Mouse (Mus musculus) forebrain, embryonic 11.5 days (tissue): ENCODE measurements around the gene Serp2. TPM values are rescaled to one million over a fixed set of nuclear protein-coding genes. Genes with fewer than 3 reads are reported as not detected.
"Not testable (repeated sequence)": the region's sequence is repeated elsewhere in the genome, so short reads cannot be mapped to it uniquely, and the experiment has no call there.

Source experiments
- ATAC-seq: fragments of 200-750 bp; cut with Nextera tagmentation; replicated peaks from 2 replicates; pipeline ENCODE4 v1.8.0; 2017; ENCODE audit warnings: moderate TSS enrichment; ENCODE audit not compliant: low FRiP score
- DNase-seq: peaks from one replicate; pipeline ENCODE4 v3.0.0-alpha.2; 2017; ENCODE audit warnings: low spot score
- H3K27ac ChIP-seq: fragments of 300-500 bp; sonication (generic); 2 replicates; pipeline ENCODE4 v1.5.1; 2014; ENCODE audit warnings: low read depth, low read length
- H3K27me3 ChIP-seq: fragments of 300-500 bp; sonication (generic); 2 replicates; pipeline ENCODE4 v1.6.1; 2014; ENCODE audit warnings: mild to moderate bottlenecking, low read length, mixed read lengths; ENCODE audit not compliant: control insufficient read depth, insufficient read depth
- H3K36me3 ChIP-seq: fragments of 300-500 bp; sonication (generic); 2 replicates; pipeline ENCODE4 v1.6.1; 2014; ENCODE audit warnings: mild to moderate bottlenecking, low read length, moderate library complexity, mixed read lengths; ENCODE audit not compliant: control insufficient read depth, insufficient read depth
- H3K4me1 ChIP-seq: fragments of 300-500 bp; sonication (generic); replicated peaks from 2 replicates; pipeline ENCODE4 v1.6.1; 2014; ENCODE audit warnings: low read length, mixed read lengths; ENCODE audit not compliant: control insufficient read depth, insufficient read depth
- H3K4me2 ChIP-seq: fragments of 300-500 bp; sonication (generic); 2 replicates; pipeline ENCODE4 v1.6.1; 2014; ENCODE audit warnings: low read depth, mild to moderate bottlenecking, low read length, moderate library complexity, mixed read lengths; ENCODE audit not compliant: severe bottlenecking
- H3K4me3 ChIP-seq: fragments of 300-500 bp; sonication (generic); 2 replicates; pipeline ENCODE4 v1.5.1; 2014; ENCODE audit warnings: low read depth, low read length
- H3K9ac ChIP-seq: fragments of 300-500 bp; sonication (generic); 2 replicates; pipeline ENCODE4 v1.6.1; 2014; ENCODE audit warnings: low read length
- H3K9me3 ChIP-seq: fragments of 300-500 bp; sonication (generic); 2 replicates; pipeline ENCODE4 v1.6.1; 2016; ENCODE audit warnings: low read length, mixed read lengths; ENCODE audit not compliant: control insufficient read depth
- WGBS: fragments of 180-500 bp; shearing (Covaris S2); extraction: QIAGEN DNeasy Blood & Tissue Kit; methylation state at CpG from one replicate; pipeline ENCODE4 v1.1.7; 2014; 5-methylcytosine and 5-hydroxymethylcytosine counted together
- polyA plus RNA-seq: library from polyadenylated mRNA; unstranded; fragments of >200 nt; fragmentation: Nextera tagmentation; extraction: Ambion mirVana; gene quantifications from 2 replicates; pipeline ENCODE4 v1.2.1, GENCODE M21; 2014

The Serp2 gene
- polyA plus RNA-seq, 1 experiment from 2014 or later, result 33.3 TPM

DNA sequence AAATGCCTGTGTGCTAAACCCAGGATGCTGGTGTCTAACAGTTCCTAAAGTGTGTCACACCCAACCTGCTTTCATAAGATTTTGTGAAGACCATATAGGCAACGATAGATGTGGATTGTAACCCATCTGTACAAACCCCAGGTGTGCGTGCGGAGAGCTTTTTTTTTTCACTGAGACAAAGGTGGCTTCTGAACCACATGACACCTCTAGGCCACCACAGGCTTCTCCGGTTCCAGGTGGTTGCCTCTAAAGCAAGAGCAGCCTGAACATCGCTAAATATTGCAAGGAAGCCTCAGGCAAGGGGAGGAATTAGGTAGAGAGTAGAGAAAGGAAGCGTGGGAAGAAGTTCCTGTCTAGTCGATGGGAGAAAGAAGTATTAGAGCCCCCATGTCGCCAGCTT lies 10.0 kb upstream of the Serp2 start:
- no peak overlapping the region for H3K9ac ChIP-seq
- no peak for ATAC-seq
- H3K36me3 ChIP-seq, result no peaks in the 10 kb centered on the region
- 87% methylated on average over 8 of the region's 8 CpGs for WGBS
- no peak overlapping the region for H3K27ac ChIP-seq
- H3K4me1 ChIP-seq, result no peaks in the 10 kb centered on the region
- no peaks in the 10 kb centered on the region for H3K9me3 ChIP-seq
- H3K4me2 ChIP-seq, result no peak overlapping the region
- no peak overlapping the region for H3K4me3 ChIP-seq
- H3K27me3 ChIP-seq, result no peaks in the 10 kb centered on the region
- DNase-seq, result no peak

GRCm38 (mm10) chr14:76566193-76566592 lies 9.5 kb upstream of the Serp2 start:
- Histone ChIP-seq H3K4me2 (no peak overlapping the region), H3K4me1 (no peaks in the 10 kb centered on the region), H3K9me3 (no peaks in the 10 kb centered on the region), H3K9ac (no peak overlapping the region), H3K27ac (no peak overlapping the region), H3K4me3 (no peak overlapping the region), H3K36me3 (no peaks in the 10 kb centered on the region), H3K27me3 (no peaks in the 10 kb centered on the region)
- DNase-seq (no peak), ATAC-seq (no peak)
- WGBS, result 90% methylated on average over 4 of the region's 4 CpGs

GRCm38 (mm10) chr14:76559208-76559607 lies 2.5 kb upstream of the Serp2 start:
- Histone ChIP-seq H3K9ac (no peak overlapping the region), H3K4me3 (no peak overlapping the region), H3K4me2 (no peak overlapping the region), H3K27ac (no peak overlapping the region), H3K27me3 (peaks cover 3% of the 10 kb centered on the region; the same call in 1 of the 2 replicates), H3K4me1 (peaks cover 2% of the 10 kb centered on the region; the same call in 1 of the 2 replicates), H3K36me3 (no peaks in the 10 kb centered on the region), H3K9me3 (no peaks in the 10 kb centered on the region)
- WGBS, result 93% methylated on average over 2 of the region's 2 CpGs
- ATAC-seq, result no peak
- DNase-seq, result no peak

GRCm38 (mm10) chr14:76558171-76558570 lies 1.5 kb upstream of the Serp2 start:
- H3K4me1 ChIP-seq, H3K27me3 ChIP-seq, H3K4me3 ChIP-seq, DNase-seq, H3K9me3 ChIP-seq, H3K4me2 ChIP-seq, H3K27ac ChIP-seq, H3K9ac ChIP-seq, ATAC-seq, H3K36me3 ChIP-seq: not testable (repeated sequence)
- WGBS, result 64% methylated on average over 8 of the region's 8 CpGs

DNA sequence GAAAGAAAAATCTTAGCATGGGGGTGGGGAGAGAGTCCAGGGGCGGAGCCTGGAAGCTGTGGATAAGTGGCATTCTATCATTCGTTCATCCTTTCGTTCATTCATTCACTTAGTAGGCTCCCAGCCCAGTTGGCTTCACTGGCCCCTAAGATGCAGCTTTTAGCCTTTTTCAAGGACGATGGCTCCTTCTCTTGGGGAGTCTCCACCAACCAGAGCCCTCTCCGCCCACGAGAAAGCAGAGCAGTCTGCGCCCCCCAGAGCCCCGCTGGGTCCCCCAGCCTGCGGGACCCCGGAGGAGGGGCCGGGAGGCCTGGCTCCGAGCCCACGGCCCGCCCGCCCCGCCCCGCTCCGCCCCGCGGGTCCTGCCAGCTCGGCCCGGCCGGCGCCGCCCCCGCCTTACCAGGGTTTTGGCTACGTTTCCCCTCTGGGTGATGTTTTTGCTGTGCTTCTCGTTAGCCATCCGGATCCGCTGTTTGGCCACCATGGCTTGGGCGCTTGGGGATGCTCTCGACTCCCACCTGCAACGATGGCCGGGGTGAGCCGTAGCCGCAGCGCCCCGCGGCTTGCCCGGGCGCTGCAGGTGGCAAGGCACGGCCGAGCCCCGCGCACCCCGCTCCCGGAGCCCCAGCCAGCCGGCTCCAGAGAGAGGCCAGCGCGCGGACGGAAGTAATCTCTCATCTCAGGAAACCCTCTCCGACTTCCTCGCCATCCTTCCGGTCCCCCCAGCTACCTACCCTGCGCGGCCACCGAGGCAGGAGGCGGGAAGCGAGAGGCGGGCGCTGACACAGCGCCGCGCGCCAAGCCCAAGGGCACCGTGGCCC lies 448 bp downstream of the Serp2 start:
- H3K27me3 ChIP-seq, result peaks cover 3% of the 10 kb centered on the region; the same call in 1 of the 2 replicates
- H3K36me3 ChIP-seq, result no peaks in the 10 kb centered on the region
- H3K4me3 ChIP-seq, result peak overlapping the region; percentile 69
- DNase-seq, result peak; percentile 79
- H3K9ac ChIP-seq, result peak overlapping the region; percentile 84
- peak overlapping the region; percentile 25; the same call in 1 of the 2 replicates for H3K27ac ChIP-seq
- peak; percentile 78 for ATAC-seq
- under 1% methylated on average over 53 of the region's 67 CpGs for WGBS
- H3K9me3 ChIP-seq, result no peaks in the 10 kb centered on the region
- peak overlapping the region; percentile 92 for H3K4me2 ChIP-seq
- H3K4me1 ChIP-seq, result peaks cover 2% of the 10 kb centered on the region; the same call in 1 of the 2 replicates

DNA sequence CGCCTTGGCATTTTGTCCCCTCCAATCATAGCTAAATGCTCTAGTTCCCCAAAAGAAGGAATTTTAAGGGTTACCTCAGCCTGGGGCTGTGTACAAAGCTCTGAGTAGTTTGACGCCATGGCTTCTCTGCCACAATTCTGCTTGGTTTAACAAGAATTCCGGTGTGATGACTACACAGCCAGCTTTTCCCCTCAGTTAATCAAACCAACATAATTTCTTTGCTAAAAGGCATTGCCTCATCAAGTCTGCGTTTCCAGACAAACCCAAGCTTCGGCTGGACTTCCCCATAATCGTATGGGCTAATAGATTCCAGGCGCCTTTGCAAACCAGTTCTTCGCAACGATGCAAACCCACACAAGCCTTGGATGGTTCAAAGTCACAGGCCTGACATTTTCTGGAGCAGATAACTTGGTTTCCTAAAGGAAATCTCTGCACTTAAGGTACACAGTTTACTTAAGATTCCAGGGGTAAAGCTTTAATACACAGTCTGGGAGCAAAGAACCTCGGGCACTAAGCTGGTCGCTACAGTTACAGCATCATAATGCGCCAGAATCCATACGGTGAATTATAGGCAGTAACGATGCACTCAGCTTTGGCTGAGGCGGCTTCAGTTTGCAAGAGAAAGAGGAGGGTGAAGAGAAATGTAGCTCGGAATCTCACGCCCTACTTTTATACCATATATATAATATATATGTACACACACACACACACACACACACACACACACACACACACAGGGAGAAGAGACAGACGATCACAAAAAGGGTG lies 1.2 kb downstream of the Serp2 start:
- H3K9ac ChIP-seq, result peak overlapping the region; percentile 84
- no peak overlapping the region for H3K27ac ChIP-seq
- DNase-seq (no peak), ATAC-seq (peak; percentile 8; the same call in 1 of the 2 replicates)
- 65% methylated on average over 18 of the region's 18 CpGs for WGBS
- H3K4me1 ChIP-seq, result peaks cover 2% of the 10 kb centered on the region; the same call in 1 of the 2 replicates
- H3K27me3 ChIP-seq, result peaks cover 3% of the 10 kb centered on the region; the same call in 1 of the 2 replicates
- H3K4me3 ChIP-seq, result peak overlapping the region; percentile 69
- peak overlapping the region; percentile 92 for H3K4me2 ChIP-seq
- H3K9me3 ChIP-seq, result no peaks in the 10 kb centered on the region
- no peaks in the 10 kb centered on the region for H3K36me3 ChIP-seq

DNA sequence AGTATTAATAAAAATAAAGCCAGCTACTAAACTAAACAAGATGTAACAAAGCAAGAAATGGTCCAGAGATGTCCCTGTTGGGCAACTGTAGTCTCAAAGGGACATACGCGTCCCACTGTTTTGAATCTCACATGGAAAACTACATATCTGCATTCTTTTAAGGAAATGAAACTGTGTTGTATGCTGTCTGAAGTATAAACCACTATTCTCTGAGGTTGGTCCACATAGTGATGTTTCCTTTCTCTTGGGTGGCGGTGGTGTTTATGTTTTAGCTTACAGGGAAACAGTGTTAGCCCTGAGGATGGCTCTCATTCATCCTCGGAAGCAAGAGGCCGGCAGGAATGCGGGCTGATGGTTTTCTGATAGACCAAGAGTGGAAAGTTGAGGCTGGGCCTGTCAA lies 12.6 kb downstream of the Serp2 start:
- Histone ChIP-seq H3K4me3 (no peak overlapping the region), H3K9me3 (no peaks in the 10 kb centered on the region), H3K4me2 (no peak overlapping the region), H3K9ac (no peak overlapping the region), H3K36me3 (no peaks in the 10 kb centered on the region), H3K4me1 (no peaks in the 10 kb centered on the region), H3K27ac (no peak overlapping the region), H3K27me3 (no peaks in the 10 kb centered on the region)
- ATAC-seq, result no peak
- no peak for DNase-seq
- WGBS, result 90% methylated on average over 6 of the region's 6 CpGs

GRCm38 (mm10) chr14:76541341-76541740 lies 15.3 kb downstream of the Serp2 start:
- WGBS, result 78% methylated on average over 2 of the region's 2 CpGs

More at GRCm38 (mm10) chr14:76541341-76541740, 15.3 kb downstream of the Serp2 start:
- no peak for ATAC-seq
- Histone ChIP-seq H3K9ac (no peak overlapping the region), H3K4me3 (no peak overlapping the region), H3K9me3 (no peaks in the 10 kb centered on the region), H3K4me2 (no peak overlapping the region), H3K27ac (no peak overlapping the region), H3K4me1 (no peaks in the 10 kb centered on the region), H3K27me3 (no peaks in the 10 kb centered on the region), H3K36me3 (no peaks in the 10 kb centered on the region)
- DNase-seq, result no peak
